Mouse (Mus musculus) spleen, adult 2 months (tissue): ENCODE data around the gene Rps18.

ENCODE experiments used
- CTCF ChIP-seq: fragments of 200-500 bp; IDR thresholded peaks from 2 replicates; pipeline ENCODE4 v1.5.1; 2011; ENCODE audit warnings: mild to moderate bottlenecking, inconsistent platforms; ENCODE audit not compliant: insufficient read depth, insufficient read length, insufficient replicate concordance; ENCODE audit errors: extremely low read depth
- POLR2A ChIP-seq: fragments of 200-500 bp; IDR thresholded peaks from 2 replicates; pipeline ENCODE4 v1.6.1; 2011; ENCODE audit warnings: low read depth, low read length, inconsistent platforms

GRCm38 (mm10) chr17:33931159-33931866 lies 24.5 kb downstream of the Rps18 start:
- TF ChIP-seq CTCF (no peak), POLR2A (no peak)
